Mouse (Mus musculus) kidney, embryonic 15.5 days (tissue): ENCODE data around the gene Olfr1029. TPM values are rescaled to one million over a fixed set of nuclear protein-coding genes. Genes with fewer than 3 reads are reported as not detected.
A peak's percentile ranks its signal among the peaks of the same experiment; 100 is the strongest.
"Not testable (repeated sequence)": the region's sequence is repeated elsewhere in the genome, so short reads cannot be mapped to it uniquely, and the experiment has no call there.

Experiments
- ATAC-seq: fragments of 200-750 bp; cut with Nextera tagmentation; replicated peaks from 2 replicates; pipeline ENCODE4 v1.8.0; 2017; ENCODE audit warnings: moderate TSS enrichment; ENCODE audit not compliant: low FRiP score
- H3K27ac ChIP-seq: fragments of 300-500 bp; sonication (generic); 2 replicates; pipeline ENCODE4 v1.5.1; 2015; ENCODE audit warnings: mild to moderate bottlenecking, inconsistent platforms
- H3K27me3 ChIP-seq: fragments of 300-500 bp; sonication (generic); 2 replicates; pipeline ENCODE4 v1.6.1; 2015; ENCODE audit warnings: inconsistent platforms
- H3K36me3 ChIP-seq: fragments of 300-500 bp; sonication (generic); 2 replicates; pipeline ENCODE4 v1.6.1; 2015; ENCODE audit warnings: inconsistent platforms
- H3K4me1 ChIP-seq: fragments of 300-500 bp; sonication (generic); 2 replicates; pipeline ENCODE4 v1.6.1; 2015; ENCODE audit warnings: inconsistent platforms
- H3K4me2 ChIP-seq: fragments of 300-500 bp; sonication (generic); 2 replicates; pipeline ENCODE4 v1.6.1; 2015; ENCODE audit warnings: moderate library complexity, mild to moderate bottlenecking, inconsistent platforms
- H3K4me3 ChIP-seq: fragments of 300-500 bp; sonication (generic); replicated peaks from 2 replicates; pipeline ENCODE4 v1.5.1; 2015; ENCODE audit warnings: mild to moderate bottlenecking, inconsistent platforms
- H3K9ac ChIP-seq: fragments of 300-500 bp; sonication (generic); 2 replicates; pipeline ENCODE4 v1.6.1; 2015; ENCODE audit warnings: mild to moderate bottlenecking, inconsistent platforms
- H3K9me3 ChIP-seq: fragments of 300-500 bp; sonication (generic); replicated peaks from 2 replicates; pipeline ENCODE4 v1.6.1; 2016; ENCODE audit warnings: inconsistent platforms
- WGBS: fragments of 180-500 bp; shearing (Covaris S2); methylation state at CpG from one replicate; pipeline ENCODE4 v1.1.7; 2015; ENCODE audit warnings: mixed read lengths; 5-methylcytosine and 5-hydroxymethylcytosine counted together
- polyA plus RNA-seq: library from polyadenylated mRNA; unstranded; fragments of >200 nt; fragmentation: Nextera tagmentation; extraction: Ambion mirVana; gene quantifications from 2 replicates; pipeline ENCODE4 v1.2.1, GENCODE M21; 2015

Gene Olfr1029
- polyA plus RNA-seq: not detected in 2 replicates

GRCm38 (mm10) chr2:85973595-85973994, at the start of gene Olfr1029:
Gene Olfr1029, plus strand, starts transcription at chr2:85973895.
- 89% methylated on average over 2 of the region's 2 CpGs for WGBS

GRCm38 (mm10) chr2:85950137-85950536, 23.6 kb upstream of the Olfr1029 start, which contains the start of gene Olfr1028:
Gene Olfr1028, plus strand, starts transcription at chr2:85950437.
- H3K4me2 ChIP-seq: no peak within 1 kb of the TSS
- no peak within 1 kb of the TSS for H3K27ac ChIP-seq
- no peaks in the 10 kb centered on the region for H3K27me3 ChIP-seq
- no peaks in the 10 kb centered on the region for H3K9me3 ChIP-seq
- no peak within 1 kb of the TSS for H3K9ac ChIP-seq
- WGBS: 85% methylated on average over 1 of the region's 1 CpGs
- ATAC-seq: no peak
- no peaks in the 10 kb centered on the region for H3K4me1 ChIP-seq
- no peak within 1 kb of the TSS for H3K4me3 ChIP-seq
- no peaks in the 10 kb centered on the region for H3K36me3 ChIP-seq

More at GRCm38 (mm10) chr2:85973595-85973994, at the start of gene Olfr1029:
- Histone ChIP-seq H3K4me1 (no peaks in the 10 kb centered on the region), H3K9ac (no peak within 1 kb of the TSS), H3K4me2 (no peak within 1 kb of the TSS), H3K9me3 (no peaks in the 10 kb centered on the region), H3K27me3 (no peaks in the 10 kb centered on the region), H3K4me3 (no peak within 1 kb of the TSS), H3K27ac (no peak within 1 kb of the TSS), H3K36me3 (no peaks in the 10 kb centered on the region)
- no peak for ATAC-seq

- Histone ChIP-seq H3K4me1 (no peaks in the 10 kb centered on the region), H3K4me3 (no peak within 1 kb of the TSS), H3K36me3 (no peaks in the 10 kb centered on the region), H3K9me3 (no peaks in the 10 kb centered on the region), H3K27me3 (no peaks in the 10 kb centered on the region), H3K27ac (no peak within 1 kb of the TSS), H3K9ac (no peak within 1 kb of the TSS), H3K4me2 (no peak within 1 kb of the TSS)
- 81% methylated on average over 1 of the region's 1 CpGs for WGBS
- no peak for ATAC-seq
Observed at GRCm38 (mm10) chr2:85978976-85979375, 5.3 kb downstream of the Olfr1029 start, which contains the start of gene Olfr1030. Gene Olfr1030, plus strand, starts transcription at chr2:85979276.

GRCm38 (mm10) chr2:85990004-85990403, 16.3 kb downstream of the Olfr1029 start, which contains the start of gene Olfr1031:
Gene Olfr1031, plus strand, starts transcription at chr2:85990304.
- ATAC-seq: no peak
- Histone ChIP-seq H3K27me3 (no peaks in the 10 kb centered on the region), H3K27ac (no peak within 1 kb of the TSS), H3K4me2 (no peak within 1 kb of the TSS), H3K4me1 (no peaks in the 10 kb centered on the region), H3K36me3 (no peaks in the 10 kb centered on the region), H3K9ac (no peak within 1 kb of the TSS), H3K4me3 (no peak within 1 kb of the TSS), H3K9me3 (no peaks in the 10 kb centered on the region)
- WGBS: 63% methylated on average over 3 of the region's 3 CpGs

GRCm38 (mm10) chr2:86005240-86005639, 31.5 kb downstream of the Olfr1029 start, which contains the start of gene Olfr1032:
Gene Olfr1032, plus strand, starts transcription at chr2:86005540.
- no peak for ATAC-seq
- H3K9me3 ChIP-seq: no peaks in the 10 kb centered on the region
- H3K27ac ChIP-seq: no peak within 1 kb of the TSS
- H3K36me3 ChIP-seq: no peaks in the 10 kb centered on the region
- H3K4me1 ChIP-seq: no peaks in the 10 kb centered on the region
- WGBS: 87% methylated on average over 7 of the region's 7 CpGs
- no peak within 1 kb of the TSS for H3K4me3 ChIP-seq
- no peaks in the 10 kb centered on the region for H3K27me3 ChIP-seq
- H3K4me2 ChIP-seq: no peak within 1 kb of the TSS
- H3K9ac ChIP-seq: no peak within 1 kb of the TSS

- WGBS: 5% methylated on average over 11 of the region's 11 CpGs
- not testable (repeated sequence) for H3K36me3 ChIP-seq, H3K27me3 ChIP-seq, H3K4me1 ChIP-seq, ATAC-seq, H3K9me3 ChIP-seq
- Histone ChIP-seq H3K4me3 (peak within 1 kb of the TSS; percentile 40), H3K27ac (peak within 1 kb of the TSS; percentile 79), H3K9ac (0 out of 2 replicates have a peak within 1 kb of the TSS, but pooled peaks have one; percentile 21), H3K4me2 (peak within 1 kb of the TSS; percentile 52)
Observed at GRCm38 (mm10) chr2:86020406-86020805, 46.7 kb downstream of the Olfr1029 start, which contains the start of gene Olfr1033. Gene Olfr1033, plus strand, starts transcription at chr2:86020633.

- WGBS: 55% methylated on average over 3 of the region's 9 CpGs
- not testable (repeated sequence) for H3K27ac ChIP-seq
Observed at GRCm38 (mm10) chr2:86021518-86021917, 47.8 kb downstream of the Olfr1029 start.

More at GRCm38 (mm10) chr2:86021518-86021917, 47.8 kb downstream of the Olfr1029 start:
- not testable (repeated sequence) for H3K9ac ChIP-seq, H3K4me2 ChIP-seq, H3K4me3 ChIP-seq, H3K36me3 ChIP-seq, H3K4me1 ChIP-seq, ATAC-seq, H3K27me3 ChIP-seq, H3K9me3 ChIP-seq

Other genes with a start within 250 kb of the Olfr1029 start
- not detected in 2 replicates for gene Olfr1012, start 211.1 kb upstream of the Olfr1029 start, polyA plus RNA-seq
- gene Olfr1013, start 206.8 kb upstream of the Olfr1029 start, polyA plus RNA-seq: not detected in 2 replicates
- not detected in 2 replicates for gene Olfr1014, start 201.2 kb upstream of the Olfr1029 start, polyA plus RNA-seq
- not detected in 2 replicates for gene Olfr1015, start 191.9 kb upstream of the Olfr1029 start, polyA plus RNA-seq
- not detected in 2 replicates for gene Olfr1016, start 171.4 kb upstream of the Olfr1029 start, polyA plus RNA-seq
- gene Olfr1018, start 155.4 kb upstream of the Olfr1029 start, polyA plus RNA-seq: not detected in 2 replicates
- gene Olfr1019, start 128.4 kb upstream of the Olfr1029 start, polyA plus RNA-seq: not detected in 2 replicates
- gene Olfr1020, start 126.9 kb upstream of the Olfr1029 start, polyA plus RNA-seq: not detected in 2 replicates
- gene Olfr1022, start 105.3 kb upstream of the Olfr1029 start, polyA plus RNA-seq: not detected in 2 replicates
- not detected in 2 replicates for gene Olfr1023, start 88.3 kb upstream of the Olfr1029 start, polyA plus RNA-seq
- gene Olfr1024, start 68.8 kb upstream of the Olfr1029 start, polyA plus RNA-seq: not detected in 2 replicates
- not detected in 2 replicates for gene Olfr1025-ps1, start 58.7 kb upstream of the Olfr1029 start, polyA plus RNA-seq
- not detected in 2 replicates for gene Olfr1026, start 52.3 kb upstream of the Olfr1029 start, polyA plus RNA-seq
- not detected in 2 replicates for gene Olfr1028, start 23.5 kb upstream of the Olfr1029 start, polyA plus RNA-seq
- not detected in 2 replicates for gene Olfr1030, start 5.4 kb downstream of the Olfr1029 start, polyA plus RNA-seq
- gene Olfr1031, start 16.4 kb downstream of the Olfr1029 start, polyA plus RNA-seq: not detected in 2 replicates
- not detected in 2 replicates for gene Olfr1032, start 31.6 kb downstream of the Olfr1029 start, polyA plus RNA-seq
- 4.0 and 4.9 TPM in 2 replicates for gene Olfr1033, start 46.7 kb downstream of the Olfr1029 start, polyA plus RNA-seq
- 0.04 and 0.10 TPM in 2 replicates for gene Olfr1034, start 72.0 kb downstream of the Olfr1029 start, polyA plus RNA-seq
- not detected in 2 replicates for gene Olfr1036, start 100.1 kb downstream of the Olfr1029 start, polyA plus RNA-seq
- gene Olfr1037, start 113.5 kb downstream of the Olfr1029 start, polyA plus RNA-seq: not detected in 2 replicates
- gene Olfr1039, start 162.0 kb downstream of the Olfr1029 start, polyA plus RNA-seq: not detected in 2 replicates
- not detected in 2 replicates for gene Olfr1040, start 172.8 kb downstream of the Olfr1029 start, polyA plus RNA-seq
- gene Olfr1042, start 187.9 kb downstream of the Olfr1029 start, polyA plus RNA-seq: not detected in 2 replicates
- gene Olfr1043, start 193.6 kb downstream of the Olfr1029 start, polyA plus RNA-seq: not detected in 2 replicates
- gene Olfr1044, start 203.9 kb downstream of the Olfr1029 start, polyA plus RNA-seq: not detected in 2 replicates
- gene Olfr52, start 211.8 kb downstream of the Olfr1029 start, polyA plus RNA-seq: not detected in 2 replicates
- gene Olfr1045, start 229.1 kb downstream of the Olfr1029 start, polyA plus RNA-seq: not detected in 2 replicates
- not detected in 2 replicates for gene Olfr1046, start 245.4 kb downstream of the Olfr1029 start, polyA plus RNA-seq